Mouse (Mus musculus) lung, embryonic 16.5 days (tissue): Measurements from ENCODE around the gene Sstr3. TPM values are rescaled to one million over a fixed set of nuclear protein-coding genes. Genes with fewer than 3 reads are reported as not detected.

Source experiments
- ATAC-seq: fragments of 200-750 bp; cut with Nextera tagmentation; 2 replicates; pipeline ENCODE4 v1.8.0; 2017; ENCODE audit warnings: low read depth, mild to moderate bottlenecking, moderate library complexity
- H3K27ac ChIP-seq: fragments of 300-500 bp; sonication (generic); 2 replicates; pipeline ENCODE4 v1.5.1; 2014; ENCODE audit warnings: mild to moderate bottlenecking, control low read depth, low read length
- H3K27me3 ChIP-seq: fragments of 300-500 bp; sonication (generic); 2 replicates; pipeline ENCODE4 v1.6.1; 2014; ENCODE audit warnings: low read depth, low read length, mixed read lengths; ENCODE audit not compliant: control insufficient read depth, insufficient read depth
- H3K36me3 ChIP-seq: fragments of 300-500 bp; sonication (generic); 2 replicates; pipeline ENCODE4 v1.6.1; 2014; ENCODE audit warnings: low read length; ENCODE audit not compliant: control insufficient read depth, insufficient read depth
- H3K4me1 ChIP-seq: fragments of 300-500 bp; sonication (generic); replicated peaks from 2 replicates; pipeline ENCODE4 v1.6.1; 2014; ENCODE audit warnings: low read length, mixed read lengths; ENCODE audit not compliant: control insufficient read depth, insufficient read depth
- H3K4me2 ChIP-seq: fragments of 300-500 bp; sonication (generic); 2 replicates; pipeline ENCODE4 v1.6.1; 2014; ENCODE audit warnings: low read depth, low read length, control low read depth
- H3K4me3 ChIP-seq: fragments of 300-500 bp; sonication (generic); 2 replicates; pipeline ENCODE4 v1.5.1; 2014; ENCODE audit warnings: mild to moderate bottlenecking, low read length, control low read depth
- H3K9ac ChIP-seq: fragments of 300-500 bp; sonication (generic); 2 replicates; pipeline ENCODE4 v1.6.1; 2014; ENCODE audit warnings: low read length, control low read depth
- H3K9me3 ChIP-seq: fragments of 300-500 bp; sonication (generic); 2 replicates; pipeline ENCODE4 v1.6.1; 2016; ENCODE audit warnings: low read length; ENCODE audit not compliant: control insufficient read depth
- WGBS: fragments of 180-500 bp; shearing (Covaris S2); extraction: QIAGEN DNeasy Blood & Tissue Kit; methylation state at CpG from one replicate; pipeline ENCODE4 v1.1.7; 2014; 5-methylcytosine and 5-hydroxymethylcytosine counted together
- polyA plus RNA-seq: library from polyadenylated mRNA; unstranded; fragments of >200 nt; fragmentation: Nextera tagmentation; extraction: Ambion mirVana; gene quantifications from 2 replicates; pipeline ENCODE4 v1.2.1, GENCODE M21; 2015

The Sstr3 gene
- polyA plus RNA-seq, 1 experiment from 2014 or later: 0.05 TPM

DNA sequence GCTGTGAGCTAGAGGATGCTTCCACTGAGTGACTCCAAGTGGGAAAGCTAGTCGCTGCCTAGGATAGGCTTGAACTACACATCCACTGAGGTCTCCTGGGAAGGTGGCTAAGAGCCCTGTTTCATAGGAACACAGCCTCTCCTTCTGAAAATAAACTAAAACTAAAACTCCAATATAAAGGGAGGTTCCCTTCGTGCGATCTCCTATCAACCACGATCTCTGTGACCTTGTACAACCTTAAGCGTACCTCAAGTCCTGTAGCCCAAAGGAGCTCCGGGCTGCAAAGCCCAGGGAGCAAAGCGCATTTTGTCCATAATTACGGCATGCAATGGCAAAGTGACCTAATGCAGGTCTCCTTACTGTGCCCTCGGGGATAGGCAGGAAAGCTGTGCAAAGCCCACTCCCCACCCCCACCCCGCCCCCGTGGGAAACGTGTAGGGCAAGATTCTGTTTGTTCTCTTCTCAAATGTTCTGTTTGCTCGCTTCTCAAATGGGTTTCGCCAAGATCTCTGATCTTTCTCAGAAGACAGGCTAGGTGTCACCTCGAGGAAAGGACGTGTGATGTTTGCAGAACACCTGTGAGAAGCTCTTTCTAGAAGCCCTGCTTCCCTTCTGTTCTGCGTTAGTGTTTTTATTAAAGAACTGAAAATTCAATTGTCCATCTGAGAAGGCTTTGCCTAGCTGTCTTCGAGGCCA, 41.9 kb downstream of the Sstr3 start:
- no peak for ATAC-seq
- 55% methylated on average over 18 of the region's 18 CpGs for WGBS
- H3K9me3 ChIP-seq: no peaks in the 10 kb centered on the region

DNA sequence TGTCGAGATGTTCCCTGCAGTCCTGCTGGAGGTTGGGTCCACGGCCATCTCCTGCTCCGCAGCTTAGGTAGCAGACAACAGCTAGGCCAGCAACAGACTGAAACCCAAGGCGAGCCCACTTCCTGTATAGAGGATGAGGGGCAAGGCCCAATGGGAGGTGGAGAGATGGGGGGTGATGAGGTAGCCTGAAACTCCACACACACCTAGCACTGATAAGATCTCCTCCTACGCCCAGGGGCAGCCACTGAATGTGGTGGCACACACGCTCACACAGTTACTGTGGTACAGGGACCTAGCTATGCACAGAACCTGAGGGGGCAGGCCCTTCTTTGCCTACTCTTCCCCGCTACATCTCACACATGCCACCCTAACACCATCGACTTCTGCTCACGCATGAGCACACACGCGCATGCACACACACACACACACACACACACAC, 49.5 kb downstream of the Sstr3 start, which contains the start of gene Il2rb:
Gene Il2rb (minus strand): TSS at position 304 of the 439 bp plus-strand sequence.
- WGBS: 86% methylated on average over 11 of the region's 11 CpGs
- Histone ChIP-seq H3K4me2 (no peak within 1 kb of the TSS), H3K36me3 (no peaks in the 10 kb centered on the region), H3K27me3 (no peaks in the 10 kb centered on the region), H3K9me3 (no peaks in the 10 kb centered on the region), H3K9ac (no peak within 1 kb of the TSS), H3K27ac (no peak within 1 kb of the TSS), H3K4me3 (no peak within 1 kb of the TSS), H3K4me1 (no peaks in the 10 kb centered on the region)
- ATAC-seq: no peak

More for the DNA sequence above, 41.9 kb downstream of the Sstr3 start:
- Histone ChIP-seq H3K27me3 (no peaks in the 10 kb centered on the region), H3K9ac (no peak overlapping the region), H3K27ac (no peak overlapping the region), H3K4me3 (no peak overlapping the region), H3K4me2 (no peak overlapping the region), H3K36me3 (no peaks in the 10 kb centered on the region), H3K4me1 (no peaks in the 10 kb centered on the region)

DNA sequence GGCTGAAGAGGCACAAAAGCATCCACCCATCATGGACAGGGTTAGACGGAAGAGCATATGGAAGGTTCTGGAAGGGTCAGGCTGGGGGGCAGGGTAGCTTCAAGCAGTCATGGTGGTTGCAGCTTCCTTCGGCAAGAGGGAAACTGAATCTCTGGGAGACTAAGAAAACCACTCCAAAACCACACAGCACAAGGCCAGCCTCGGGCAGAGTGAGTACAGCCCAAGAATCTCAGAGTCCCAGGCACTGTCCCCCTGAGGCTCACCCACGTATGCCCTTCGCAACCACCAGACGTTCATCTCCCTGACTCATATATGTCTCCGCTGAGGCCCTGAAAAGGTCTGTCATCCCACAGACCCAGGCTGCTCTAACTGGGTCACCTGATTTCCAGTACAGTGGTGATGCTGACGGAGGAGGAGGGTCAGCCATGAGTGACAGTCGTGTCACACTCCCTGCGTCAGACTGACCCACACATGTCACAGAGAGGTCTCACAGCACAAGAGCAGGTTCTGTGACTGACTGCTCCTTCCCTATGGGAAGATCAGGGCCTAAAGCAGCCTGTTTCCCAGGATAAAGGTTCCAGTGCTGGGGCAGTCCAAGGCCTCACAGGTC, 51.0 kb downstream of the Sstr3 start:
- Histone ChIP-seq H3K27me3 (no peaks in the 10 kb centered on the region), H3K4me2 (no peak overlapping the region), H3K4me1 (no peaks in the 10 kb centered on the region), H3K9me3 (no peaks in the 10 kb centered on the region), H3K4me3 (no peak overlapping the region), H3K36me3 (no peaks in the 10 kb centered on the region), H3K27ac (no peak overlapping the region), H3K9ac (no peak overlapping the region)
- whole genome bisulfite sequencing: 63% methylated on average over 10 of the region's 10 CpGs
- no peak for ATAC-seq

DNA sequence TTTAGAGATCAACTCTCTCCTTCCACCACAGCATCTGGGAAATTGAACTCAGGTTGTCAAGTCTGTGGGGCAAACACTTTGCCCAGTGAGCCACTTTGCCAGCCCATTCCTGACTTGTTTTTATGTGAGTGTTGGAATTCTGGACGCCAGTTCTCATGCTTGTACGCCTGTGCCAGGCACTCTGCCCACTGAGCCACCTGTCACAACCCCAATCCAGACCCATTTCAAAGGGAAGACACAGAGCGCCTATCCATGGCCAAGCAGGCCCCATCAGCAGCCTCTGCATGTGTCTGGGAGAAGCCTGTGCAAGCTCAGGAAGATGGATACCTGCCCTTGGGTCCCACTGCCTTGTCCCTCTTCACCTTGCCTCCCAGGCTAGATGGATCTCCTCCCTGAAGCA, 53.2 kb downstream of the Sstr3 start:
- no peak for ATAC-seq
- Histone ChIP-seq H3K9ac (no peak overlapping the region), H3K27me3 (no peaks in the 10 kb centered on the region), H3K4me2 (no peak overlapping the region), H3K9me3 (no peaks in the 10 kb centered on the region), H3K4me3 (no peak overlapping the region), H3K27ac (no peak overlapping the region), H3K4me1 (no peaks in the 10 kb centered on the region), H3K36me3 (no peaks in the 10 kb centered on the region)
- 84% methylated on average over 3 of the region's 3 CpGs for WGBS

DNA sequence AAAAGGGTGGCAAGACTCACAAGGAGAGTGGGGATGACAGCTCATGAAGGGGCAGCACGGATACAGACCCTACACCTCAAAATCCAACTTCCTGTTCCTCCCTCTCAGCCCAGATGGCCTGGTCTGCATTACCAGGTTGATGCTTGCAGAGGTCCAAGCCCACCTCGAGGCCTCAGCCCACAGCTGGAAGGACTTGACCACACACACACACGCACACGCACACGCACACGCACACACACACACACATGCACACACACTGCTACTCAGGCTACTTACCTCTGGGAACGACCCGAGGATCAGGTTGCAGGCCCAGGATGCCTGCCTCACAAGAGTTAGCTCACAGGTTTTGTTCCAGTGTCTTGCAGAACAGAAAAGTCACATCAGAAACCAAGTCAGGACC, 54.6 kb downstream of the Sstr3 start:
- H3K27me3 ChIP-seq: no peaks in the 10 kb centered on the region
- no peaks in the 10 kb centered on the region for H3K4me1 ChIP-seq
- WGBS: 55% methylated on average over 8 of the region's 8 CpGs
- H3K4me2 ChIP-seq: no peak overlapping the region
- H3K36me3 ChIP-seq: no peaks in the 10 kb centered on the region
- ATAC-seq: no peak
- H3K9me3 ChIP-seq: no peaks in the 10 kb centered on the region
- H3K9ac ChIP-seq: no peak overlapping the region
- H3K4me3 ChIP-seq: no peak overlapping the region
- no peak overlapping the region for H3K27ac ChIP-seq

DNA sequence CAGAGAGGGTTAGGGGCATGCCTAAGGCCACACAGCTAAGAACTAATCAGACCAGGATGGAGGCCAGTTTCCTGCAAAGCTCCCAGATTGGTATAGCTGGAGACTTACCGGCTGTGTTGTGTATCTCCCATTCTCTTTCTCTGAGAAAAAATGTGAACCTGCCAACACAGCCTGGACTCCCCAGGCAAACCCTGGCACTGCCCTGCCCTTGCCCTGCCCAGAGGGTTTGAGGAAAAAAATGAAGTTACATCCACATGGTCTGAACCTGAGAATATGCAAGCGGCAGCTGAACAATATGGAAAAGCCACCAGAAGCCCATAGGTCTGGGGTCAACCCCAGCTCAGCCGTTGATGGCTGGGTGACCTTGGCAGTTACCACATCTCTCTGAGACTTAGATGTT, 55.2 kb downstream of the Sstr3 start:
- WGBS: 70% methylated on average over 3 of the region's 3 CpGs
- ATAC-seq: no peak

DNA sequence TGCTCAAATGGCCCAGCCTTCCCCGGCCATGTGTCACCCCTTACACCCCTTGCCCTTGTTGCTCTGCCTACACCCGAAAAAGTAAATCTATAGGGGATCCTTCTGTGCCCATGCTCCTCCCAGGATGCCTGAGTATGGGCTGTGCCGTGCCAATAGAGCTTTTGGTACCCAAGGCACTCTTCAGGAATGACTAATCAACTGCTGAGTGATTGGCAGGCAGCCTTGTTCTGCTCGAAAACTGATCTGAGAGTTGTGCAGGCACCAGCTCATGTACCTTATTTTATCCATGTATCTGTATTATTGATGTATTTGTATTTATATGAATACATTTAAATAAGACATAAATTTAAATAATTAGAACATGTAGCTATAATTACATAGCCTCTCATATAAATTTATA, 57.4 kb downstream of the Sstr3 start:
- 59% methylated on average over 4 of the region's 4 CpGs for WGBS
- H3K4me3 ChIP-seq: no peak overlapping the region
- ATAC-seq: no peak
- H3K27me3 ChIP-seq: no peaks in the 10 kb centered on the region
- no peak overlapping the region for H3K9ac ChIP-seq
- H3K4me2 ChIP-seq: no peak overlapping the region
- H3K9me3 ChIP-seq: no peaks in the 10 kb centered on the region
- H3K4me1 ChIP-seq: no peaks in the 10 kb centered on the region
- H3K36me3 ChIP-seq: no peaks in the 10 kb centered on the region
- no peak overlapping the region for H3K27ac ChIP-seq

More for the DNA sequence above, 55.2 kb downstream of the Sstr3 start:
- Histone ChIP-seq H3K4me1 (no peaks in the 10 kb centered on the region), H3K9me3 (no peaks in the 10 kb centered on the region), H3K4me2 (no peak overlapping the region), H3K9ac (no peak overlapping the region), H3K27me3 (no peaks in the 10 kb centered on the region), H3K4me3 (no peak overlapping the region), H3K27ac (no peak overlapping the region), H3K36me3 (no peaks in the 10 kb centered on the region)

Other genes with a start within 250 kb of the Sstr3 start
- 0.47 and 0.48 TPM in 2 replicates for gene Csf2rb2, start 239.0 kb downstream of the Sstr3 start, polyA plus RNA-seq
- 3.0 and 6.5 TPM in 2 replicates for gene Csf2rb, start 218.9 kb downstream of the Sstr3 start, polyA plus RNA-seq
- gene Tex33, start 148.8 kb downstream of the Sstr3 start, polyA plus RNA-seq: not detected in 2 replicates
- gene Tst, start 138.8 kb downstream of the Sstr3 start, polyA plus RNA-seq: 129 and 160 TPM in 2 replicates
- gene Mpst, start 138.3 kb downstream of the Sstr3 start, polyA plus RNA-seq: 5.0 and 5.5 TPM in 2 replicates
- gene Kctd17, start 116.1 kb downstream of the Sstr3 start, polyA plus RNA-seq: 32.1 and 37.0 TPM in 2 replicates
- gene Tmprss6, start 76.1 kb downstream of the Sstr3 start, polyA plus RNA-seq: 0.14 and 0.74 TPM in 2 replicates
- 0.39 and 1.2 TPM in 2 replicates for gene Il2rb, start 49.4 kb downstream of the Sstr3 start, polyA plus RNA-seq
- gene C1qtnf6, start 13.3 kb downstream of the Sstr3 start, polyA plus RNA-seq: 38.1 and 39.5 TPM in 2 replicates
- gene Rac2, start 28.1 kb upstream of the Sstr3 start, polyA plus RNA-seq: 23.4 and 39.3 TPM in 2 replicates
- 11.1 and 11.8 TPM in 2 replicates for gene Cyth4, start 52.4 kb upstream of the Sstr3 start, polyA plus RNA-seq
- 0.09 and 0.15 TPM in 2 replicates for gene Elfn2, start 174.1 kb upstream of the Sstr3 start, polyA plus RNA-seq
- 40.8 and 43.1 TPM in 2 replicates for gene Mfng, start 228.8 kb upstream of the Sstr3 start, polyA plus RNA-seq